Mouse (Mus musculus): ENCODE measurements at regions not wholly inside any gene's neighbourhood (a gene's known extent, or its start where the extent isn't known, plus 50 kb on each side); places are given as distances from the start of the nearest gene placed in this dataset.

GRCm38 (mm10) chr16:62322809-62323208, 463.8 kb downstream of the Nsun3 start:
- Histone ChIP-seq H3K4me1 (ENCODE audit: control insufficient read depth, insufficient read depth, low read length) (no peaks in the 10 kb centered on the region), H3K4me3 (ENCODE audit: insufficient read depth, low read length) (no peak overlapping the region), H3K27ac (ENCODE audit: insufficient read depth, low read length) (no peak overlapping the region)
- TF ChIP-seq CTCF (IDR thresholded peaks at IDR 0.05; ENCODE audit: extremely low read depth, insufficient read depth, low read length) (peak; percentile 15; the same call in 1 of the 2 replicates), POLR2A (IDR thresholded peaks at IDR 0.05; ENCODE audit: extremely low read depth, insufficient read depth, low read length) (no peak)

GRCm38 (mm10) chr16:62288948-62289347, 497.7 kb downstream of the Nsun3 start:
- peaks cover 2% of the 10 kb centered on the region; the same call in 1 of the 2 replicates for H3K4me1 ChIP-seq (ENCODE audit: control insufficient read depth, insufficient read depth, low read length)
- TF ChIP-seq CTCF (IDR thresholded peaks at IDR 0.05; ENCODE audit: extremely low read depth, insufficient read depth, low read length) (no peak), POLR2A (IDR thresholded peaks at IDR 0.05; ENCODE audit: extremely low read depth, insufficient read depth, low read length) (no peak)
- no peak overlapping the region for H3K27ac ChIP-seq (ENCODE audit: insufficient read depth, low read length)
- no peak overlapping the region for H3K4me3 ChIP-seq (ENCODE audit: insufficient read depth, low read length)

Measured in cortical plate, adult 2 months (tissue).